Mouse (Mus musculus): Measurements from ENCODE around the gene Slc19a2. TPM values are rescaled to one million over a fixed set of nuclear protein-coding genes. Genes with fewer than 3 reads are reported as not detected.
"Not testable (repeated sequence)": the region's sequence is repeated elsewhere in the genome, so short reads cannot be mapped to it uniquely, and the experiment has no call there.

The Slc19a2 gene
- polyA plus RNA-seq (2015; fragmentation: Nextera tagmentation; extraction: Ambion mirVana), result 5.8 and 7.1 TPM in 2 replicates

- Histone ChIP-seq H3K4me3 (peak within 1 kb of the TSS; percentile 74), H3K36me3 (no peaks in the 10 kb centered on the region), H3K4me1 (replicated peaks) (peaks cover 26% of the 10 kb centered on the region), H3K9me3 (no peaks in the 10 kb centered on the region), H3K27ac (peak within 1 kb of the TSS; percentile 80), H3K27me3 (peaks cover 12% of the 10 kb centered on the region; the same call in 1 of the 2 replicates), H3K9ac (peak within 1 kb of the TSS; percentile 78), H3K4me2 (peak within 1 kb of the TSS; percentile 76)
- WGBS, result under 1% methylated on average over 68 of the region's 79 CpGs
- ATAC-seq (ENCODE audit: low FRiP score), result peak; percentile 97
These were observed at the start of gene Slc19a2 for GRCm38 (mm10) chr1:164248465-164249331. Slc19a2 (plus strand) TSS chr1:164249046.

GRCm38 (mm10) chr1:164199551-164199950 is 49.3 kb upstream of the Slc19a2 start:
- Histone ChIP-seq H3K27me3 (no peaks in the 10 kb centered on the region), H3K4me1 (replicated peaks) (no peaks in the 10 kb centered on the region), H3K9me3 (no peaks in the 10 kb centered on the region; the same call in 1 of the 2 replicates), H3K36me3 (no peaks in the 10 kb centered on the region), H3K4me3 (no peak overlapping the region), H3K27ac (no peak overlapping the region), H3K9ac (no peak overlapping the region), H3K4me2 (no peak overlapping the region)
- WGBS, result 93% methylated on average over 4 of the region's 4 CpGs
- ATAC-seq (ENCODE audit: low FRiP score), result no peak

- no peaks in the 10 kb centered on the region for H3K36me3 ChIP-seq
- H3K27me3 ChIP-seq, result no peaks in the 10 kb centered on the region
- H3K9me3 ChIP-seq, result no peaks in the 10 kb centered on the region
- no peak for ATAC-seq (ENCODE audit: low FRiP score)
- H3K4me2 ChIP-seq, result no peak overlapping the region
- no peak overlapping the region for H3K9ac ChIP-seq
- H3K27ac ChIP-seq, result no peak overlapping the region
- no peak overlapping the region for H3K4me3 ChIP-seq
- H3K4me1 ChIP-seq (replicated peaks), result no peaks in the 10 kb centered on the region
- 78% methylated on average over 2 of the region's 2 CpGs for WGBS
These were observed 40.4 kb upstream of the Slc19a2 start for GRCm38 (mm10) chr1:164208437-164208836.

- no peaks in the 10 kb centered on the region for H3K27me3 ChIP-seq
- H3K4me1 ChIP-seq (replicated peaks), result peaks cover 3% of the 10 kb centered on the region
- no peak overlapping the region for H3K4me3 ChIP-seq
- no peak overlapping the region for H3K4me2 ChIP-seq
- H3K9me3 ChIP-seq, result no peaks in the 10 kb centered on the region
- no peak overlapping the region for H3K9ac ChIP-seq
- 88% methylated on average over 4 of the region's 4 CpGs for WGBS
- no peaks in the 10 kb centered on the region for H3K36me3 ChIP-seq
- H3K27ac ChIP-seq, result no peak overlapping the region
- no peak for ATAC-seq (ENCODE audit: low FRiP score)
These were observed 37.9 kb upstream of the Slc19a2 start for GRCm38 (mm10) chr1:164210899-164211298.

- H3K4me3 ChIP-seq, result no peak overlapping the region
- ATAC-seq (ENCODE audit: low FRiP score), result no peak
- 79% methylated on average over 8 of the region's 8 CpGs for WGBS
- no peaks in the 10 kb centered on the region for H3K27me3 ChIP-seq
- no peak overlapping the region for H3K9ac ChIP-seq
- H3K4me2 ChIP-seq, result no peak overlapping the region
- no peaks in the 10 kb centered on the region for H3K9me3 ChIP-seq
- no peaks in the 10 kb centered on the region for H3K36me3 ChIP-seq
- no peak overlapping the region for H3K27ac ChIP-seq
- H3K4me1 ChIP-seq (replicated peaks), result peaks cover 8% of the 10 kb centered on the region
These were observed 36.2 kb upstream of the Slc19a2 start for GRCm38 (mm10) chr1:164212686-164213085.

GRCm38 (mm10) chr1:164214190-164214589 is 34.7 kb upstream of the Slc19a2 start:
- no peak overlapping the region for H3K4me2 ChIP-seq
- H3K27ac ChIP-seq, result no peak overlapping the region
- no peaks in the 10 kb centered on the region for H3K9me3 ChIP-seq
- H3K27me3 ChIP-seq, result no peaks in the 10 kb centered on the region
- no peaks in the 10 kb centered on the region for H3K36me3 ChIP-seq
- no peak overlapping the region for H3K4me3 ChIP-seq
- WGBS, result 25% methylated on average over 8 of the region's 8 CpGs
- H3K9ac ChIP-seq, result no peak overlapping the region
- no peak for ATAC-seq (ENCODE audit: low FRiP score)
- peaks cover 15% of the 10 kb centered on the region for H3K4me1 ChIP-seq (replicated peaks)

- Histone ChIP-seq H3K9ac (no peak overlapping the region), H3K9me3 (no peaks in the 10 kb centered on the region), H3K27ac (no peak overlapping the region), H3K4me1 (replicated peaks) (peaks cover 15% of the 10 kb centered on the region), H3K4me3 (no peak overlapping the region), H3K27me3 (no peaks in the 10 kb centered on the region), H3K4me2 (no peak overlapping the region), H3K36me3 (no peaks in the 10 kb centered on the region)
- ATAC-seq (ENCODE audit: low FRiP score), result no peak
- 90% methylated on average over 3 of the region's 3 CpGs for WGBS
These were observed 33.7 kb upstream of the Slc19a2 start for GRCm38 (mm10) chr1:164215097-164215496.

- Histone ChIP-seq H3K27me3 (no peaks in the 10 kb centered on the region), H3K9ac (no peak overlapping the region), H3K27ac (no peak overlapping the region), H3K4me2 (no peak overlapping the region), H3K36me3 (no peaks in the 10 kb centered on the region), H3K9me3 (no peaks in the 10 kb centered on the region), H3K4me3 (no peak overlapping the region), H3K4me1 (replicated peaks) (peaks cover 15% of the 10 kb centered on the region)
- 79% methylated on average over 6 of the region's 6 CpGs for WGBS
- no peak for ATAC-seq (ENCODE audit: low FRiP score)
These were observed 33.3 kb upstream of the Slc19a2 start for GRCm38 (mm10) chr1:164215540-164215939.

GRCm38 (mm10) chr1:164217791-164218685 is 30.8 kb upstream of the Slc19a2 start:
- H3K9ac ChIP-seq, result no peak overlapping the region
- H3K9me3 ChIP-seq, result no peaks in the 10 kb centered on the region
- no peak overlapping the region for H3K4me2 ChIP-seq

GRCm38 (mm10) chr1:164220261-164220660 is 28.6 kb upstream of the Slc19a2 start:
- WGBS, result 89% methylated on average over 4 of the region's 4 CpGs
- ATAC-seq (ENCODE audit: low FRiP score), result no peak

More at GRCm38 (mm10) chr1:164217791-164218685, 30.8 kb upstream of the Slc19a2 start:
- Histone ChIP-seq H3K4me3 (no peak overlapping the region), H3K27ac (no peak overlapping the region), H3K36me3 (no peaks in the 10 kb centered on the region), H3K27me3 (peaks cover 6% of the 10 kb centered on the region; the same call in 1 of the 2 replicates), H3K4me1 (replicated peaks) (peaks cover 15% of the 10 kb centered on the region)
- ATAC-seq (ENCODE audit: low FRiP score), result no peak
- 40% methylated on average over 15 of the region's 15 CpGs for WGBS

GRCm38 (mm10) chr1:164223089-164223488 is 25.8 kb upstream of the Slc19a2 start:
- H3K9me3 ChIP-seq, result no peaks in the 10 kb centered on the region
- no peaks in the 10 kb centered on the region for H3K36me3 ChIP-seq
- no peak overlapping the region for H3K9ac ChIP-seq
- H3K27ac ChIP-seq, result no peak overlapping the region
- H3K4me3 ChIP-seq, result no peak overlapping the region
- H3K4me1 ChIP-seq (replicated peaks), result peaks cover 4% of the 10 kb centered on the region
- no peak for ATAC-seq (ENCODE audit: low FRiP score)
- H3K4me2 ChIP-seq, result no peak overlapping the region
- H3K27me3 ChIP-seq, result peaks cover 8% of the 10 kb centered on the region; the same call in 1 of the 2 replicates

More at GRCm38 (mm10) chr1:164220261-164220660, 28.6 kb upstream of the Slc19a2 start:
- Histone ChIP-seq H3K36me3 (no peaks in the 10 kb centered on the region), H3K27ac (no peak overlapping the region), H3K4me1 (replicated peaks) (peaks cover 12% of the 10 kb centered on the region), H3K27me3 (peaks cover 8% of the 10 kb centered on the region; the same call in 1 of the 2 replicates), H3K9ac (no peak overlapping the region), H3K4me3 (no peak overlapping the region), H3K9me3 (no peaks in the 10 kb centered on the region), H3K4me2 (no peak overlapping the region)

GRCm38 (mm10) chr1:164231937-164232570 is 16.8 kb upstream of the Slc19a2 start:
- H3K4me3 ChIP-seq; H3K27me3 ChIP-seq; H3K36me3 ChIP-seq; H3K4me1 ChIP-seq (replicated peaks); ATAC-seq (ENCODE audit: low FRiP score); H3K27ac ChIP-seq; H3K9me3 ChIP-seq; H3K9ac ChIP-seq; H3K4me2 ChIP-seq: not testable (repeated sequence)
- WGBS, result 86% methylated on average over 2 of the region's 4 CpGs
